Mouse (Mus musculus) megakaryocyte-erythroid progenitor cell, adult 5-6 weeks (primary cell): ENCODE measurements around the gene Zc3h7b. TPM values are rescaled to one million over a fixed set of nuclear protein-coding genes. Genes with fewer than 3 reads are reported as not detected.
"Not testable (repeated sequence)": the region's sequence is repeated elsewhere in the genome, so short reads cannot be mapped to it uniquely, and the experiment has no call there.

Source experiments
- ATAC-seq: replicated peaks from 2 replicates; pipeline ENCODE4 v1.8.0; 2016; ENCODE audit warnings: mild to moderate bottlenecking, inconsistent platforms; ENCODE audit not compliant: severe bottlenecking, poor library complexity, low FRiP score, low TSS enrichment
- total RNA-seq, 2 experiments: library from RNA; stranded (forward) in 1 of 2; stranded (reverse) in 1 of 2; fragments of 200-1000, 215-1000 nt in 1 of 2; fragments of >200 nt in 1 of 2; fragmentation: Nextera tagmentation in 1 of 2; gene quantifications; 2 replicates each; pipeline ENCODE4 v1.2.3; 2014 to 2017

The Zc3h7b gene
- total RNA-seq, 2 experiments from 2014 or later, result 22.4 to 35.7 TPM

DNA sequence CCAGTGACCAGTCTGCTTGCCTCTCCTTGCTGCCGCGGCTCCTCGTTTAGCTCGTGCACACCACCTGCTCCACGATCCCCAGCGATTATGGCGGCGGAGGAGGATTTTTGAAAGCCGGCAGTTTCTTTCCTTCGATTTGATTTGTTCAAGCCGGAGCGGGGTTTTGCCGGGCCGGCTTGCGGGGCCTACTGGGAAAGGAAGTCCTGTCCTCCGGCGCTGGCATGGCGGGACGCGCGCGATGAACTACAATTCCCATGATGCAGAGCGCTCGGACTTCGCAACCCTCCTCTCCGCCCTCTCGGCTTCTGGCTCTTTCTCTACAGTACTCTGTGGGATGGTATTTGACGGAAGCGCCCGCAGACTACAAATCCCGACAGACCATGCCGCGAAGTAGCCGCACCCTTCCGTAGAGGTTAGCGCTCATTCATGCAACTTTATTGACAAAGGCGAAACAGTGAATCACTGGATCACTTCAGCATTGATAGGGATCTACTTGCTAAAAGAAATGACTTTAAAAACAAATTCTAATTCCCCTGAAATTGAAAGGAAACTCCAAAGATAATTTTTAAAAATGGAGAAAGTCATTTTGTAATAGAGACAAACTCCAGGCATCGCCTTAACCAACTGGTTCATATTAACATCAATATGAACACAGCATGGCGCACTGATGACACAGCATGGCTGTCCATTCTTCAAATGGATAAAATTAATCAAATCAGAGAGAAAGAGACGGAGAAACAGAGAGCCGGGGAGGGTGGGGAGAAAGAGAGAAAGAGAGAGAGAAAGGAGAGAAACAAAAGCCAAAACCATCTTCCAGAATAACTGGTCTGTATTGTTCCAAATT is 14.8 kb upstream of the Zc3h7b start:
- ATAC-seq, result peak; percentile 97

GRCm38 (mm10) chr15:81735075-81735474 is 9.8 kb upstream of the Zc3h7b start:
- ATAC-seq, result no peak

- no peak for ATAC-seq
Observed at GRCm38 (mm10) chr15:81739296-81739695, 5.6 kb upstream of the Zc3h7b start.

- no peak for ATAC-seq
Observed at GRCm38 (mm10) chr15:81739924-81740323, 4.9 kb upstream of the Zc3h7b start.

DNA sequence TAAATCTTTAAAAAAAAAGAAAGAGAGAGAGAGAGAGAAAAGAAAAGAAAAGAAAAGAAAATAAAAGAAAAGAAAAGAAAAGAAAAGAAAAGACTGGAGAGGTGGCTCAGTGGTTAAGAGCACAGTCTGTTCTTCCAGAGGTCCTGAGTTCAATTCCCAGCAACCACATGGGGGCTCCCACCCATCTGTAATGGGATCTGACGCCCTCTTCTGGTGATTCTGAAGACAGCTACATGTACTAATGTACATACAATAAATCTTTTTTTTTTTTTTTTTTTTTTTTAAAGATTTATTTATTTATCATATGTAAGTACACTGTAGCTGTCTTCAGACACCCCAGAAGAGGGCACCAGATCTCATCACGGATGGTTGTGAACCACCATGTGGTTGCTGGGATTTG is 2.5 kb upstream of the Zc3h7b start:
- not testable (repeated sequence) for ATAC-seq

GRCm38 (mm10) chr15:81745601-81746114 is 801 bp downstream of the Zc3h7b start:
- ATAC-seq, result 0 out of 2 replicates have a peak, but pooled peaks have one; percentile 15

DNA sequence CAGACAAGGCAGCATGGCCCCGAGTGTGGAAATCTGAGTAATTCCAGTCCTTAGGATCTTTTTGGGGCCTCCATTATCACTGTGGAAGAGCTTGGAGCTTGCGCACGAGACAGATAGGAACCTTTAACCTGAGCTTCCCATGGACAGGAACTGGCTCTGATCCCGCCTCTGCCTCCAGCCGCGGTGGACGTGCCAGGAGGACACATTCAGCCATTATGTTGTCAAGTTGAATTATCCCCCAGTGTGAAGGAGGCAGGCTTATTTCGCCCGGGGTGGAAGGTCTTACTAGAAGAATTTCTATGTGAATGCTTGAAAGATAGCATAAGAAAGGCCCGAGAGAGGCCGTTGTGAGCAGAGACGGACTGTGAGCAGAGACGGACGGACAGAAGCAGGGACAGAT is 4.9 kb downstream of the Zc3h7b start:
- no peak for ATAC-seq

DNA sequence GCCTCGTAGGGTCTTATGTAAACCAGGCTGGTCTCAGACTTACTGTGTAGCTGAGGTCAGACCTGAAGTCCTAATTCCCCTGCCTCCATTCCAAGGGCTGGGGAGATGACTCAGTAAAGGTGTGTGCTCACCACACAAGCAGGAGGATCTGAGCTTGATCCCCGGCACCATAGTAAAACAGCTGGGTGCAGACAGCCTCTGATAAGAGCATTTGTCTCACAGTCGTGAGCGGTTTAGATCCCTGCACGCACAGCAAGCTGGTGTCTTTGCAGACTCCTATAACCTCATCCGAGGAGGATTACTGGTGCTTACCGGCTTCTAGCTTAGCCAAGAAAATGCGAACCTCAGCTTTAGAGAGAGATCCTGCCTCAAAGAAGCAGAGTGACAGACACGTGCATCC is 8.8 kb downstream of the Zc3h7b start:
- no peak for ATAC-seq

DNA sequence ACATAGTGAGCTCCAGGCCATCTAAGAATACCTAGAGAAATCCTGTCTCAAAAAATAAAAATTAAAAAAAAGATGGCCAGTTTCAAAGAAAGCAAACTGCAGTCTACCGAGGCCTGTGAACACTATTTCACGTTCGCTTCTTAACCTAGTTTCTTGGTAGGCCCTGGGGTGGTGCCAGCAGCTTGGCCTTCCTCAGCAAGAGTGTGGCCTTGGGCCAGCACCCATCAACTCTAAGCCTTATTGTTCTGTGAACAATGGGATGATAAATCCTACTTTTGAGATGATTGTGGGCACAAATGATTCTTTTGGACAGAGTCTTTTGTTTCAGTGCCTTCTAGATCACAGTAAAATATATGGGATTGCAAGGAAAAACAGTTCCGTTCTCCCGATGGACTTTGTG is 13.8 kb downstream of the Zc3h7b start:
- no peak for ATAC-seq

DNA sequence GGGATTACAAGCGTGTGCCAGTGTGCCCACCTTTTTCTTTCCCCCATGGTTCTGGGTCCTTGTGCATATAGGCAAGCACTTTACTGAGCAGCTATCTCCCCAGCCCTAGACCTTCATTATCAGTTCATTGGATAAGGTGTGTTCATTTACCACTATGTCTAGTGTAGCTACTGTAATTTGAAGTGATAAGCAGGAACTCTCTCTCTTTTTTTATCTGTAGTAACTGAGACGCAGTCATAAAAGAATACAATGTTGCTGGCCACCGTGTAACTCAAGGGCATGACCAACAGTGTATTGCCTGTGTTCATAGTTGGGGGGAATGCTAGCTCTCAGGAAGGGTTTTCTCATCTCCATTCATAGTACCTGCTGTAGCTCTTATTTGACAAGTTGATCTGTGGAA is 14.7 kb downstream of the Zc3h7b start:
- peak; percentile 70 for ATAC-seq

DNA sequence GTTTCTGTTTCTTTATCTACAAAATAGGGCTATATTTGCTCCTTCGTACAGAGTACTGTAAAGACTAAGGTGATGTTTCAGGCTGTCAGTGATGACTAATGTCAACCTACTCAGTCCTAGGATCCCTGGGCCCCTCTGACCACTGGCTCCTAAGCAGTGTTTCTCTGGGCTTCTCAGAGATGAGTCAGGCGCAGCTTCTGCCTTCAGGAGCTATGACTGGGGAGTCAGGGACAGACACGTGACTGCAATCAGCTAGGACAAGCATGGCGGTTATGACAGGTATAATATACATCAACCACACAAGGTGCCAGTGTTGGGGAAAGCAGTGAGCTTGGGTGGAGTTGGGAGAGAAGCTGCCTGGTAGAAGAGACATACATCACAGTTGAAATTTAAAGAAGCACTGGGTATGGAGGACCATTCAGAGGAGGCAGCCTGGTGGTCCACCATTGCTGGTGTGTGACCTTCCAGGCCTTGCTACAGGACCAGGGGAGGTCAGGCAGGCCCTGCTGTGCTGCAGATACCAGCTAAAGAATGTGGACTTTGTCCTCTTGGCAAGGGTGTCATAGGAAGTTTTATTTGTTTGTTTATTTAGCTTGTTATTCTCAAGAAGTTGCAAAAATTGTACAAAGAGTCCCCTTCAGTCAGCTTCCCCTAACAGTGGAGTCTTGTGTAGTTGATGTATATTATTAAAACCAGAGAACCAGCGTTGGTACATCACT is 15.7 kb downstream of the Zc3h7b start:
- ATAC-seq, result no peak

GRCm38 (mm10) chr15:81761381-81761780 is 16.5 kb downstream of the Zc3h7b start:
- no peak for ATAC-seq

- no peak for ATAC-seq
Observed at GRCm38 (mm10) chr15:81761959-81762358, 17.1 kb downstream of the Zc3h7b start.

GRCm38 (mm10) chr15:81764573-81764972 is 19.7 kb downstream of the Zc3h7b start:
- peak; percentile 55 for ATAC-seq

DNA sequence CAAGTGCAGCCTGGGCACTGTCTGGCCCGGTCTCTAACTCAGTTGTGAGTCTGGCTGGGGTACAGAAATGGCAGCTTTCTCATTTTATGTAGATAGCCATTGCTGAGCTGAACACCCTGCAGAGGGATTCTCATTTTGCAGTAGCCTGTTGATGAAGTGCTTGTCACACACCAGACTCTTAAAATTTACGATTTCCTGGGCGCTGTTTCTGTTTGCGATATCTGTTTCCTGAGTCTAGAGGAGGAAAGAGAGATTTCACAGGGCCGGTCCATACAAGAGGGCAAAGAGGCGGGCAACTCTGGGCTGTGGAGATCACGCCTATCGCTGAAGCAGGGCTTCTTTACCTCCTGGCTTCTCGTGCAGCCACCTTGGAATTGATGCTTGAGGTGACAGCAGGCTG is 20.8 kb downstream of the Zc3h7b start:
- no peak for ATAC-seq

- ATAC-seq, result no peak
Observed at GRCm38 (mm10) chr15:81766439-81766838, 21.6 kb downstream of the Zc3h7b start.

- 0 out of 2 replicates have a peak, but pooled peaks have one; percentile 20 for ATAC-seq
Observed at GRCm38 (mm10) chr15:81769037-81769436, 24.2 kb downstream of the Zc3h7b start.

DNA sequence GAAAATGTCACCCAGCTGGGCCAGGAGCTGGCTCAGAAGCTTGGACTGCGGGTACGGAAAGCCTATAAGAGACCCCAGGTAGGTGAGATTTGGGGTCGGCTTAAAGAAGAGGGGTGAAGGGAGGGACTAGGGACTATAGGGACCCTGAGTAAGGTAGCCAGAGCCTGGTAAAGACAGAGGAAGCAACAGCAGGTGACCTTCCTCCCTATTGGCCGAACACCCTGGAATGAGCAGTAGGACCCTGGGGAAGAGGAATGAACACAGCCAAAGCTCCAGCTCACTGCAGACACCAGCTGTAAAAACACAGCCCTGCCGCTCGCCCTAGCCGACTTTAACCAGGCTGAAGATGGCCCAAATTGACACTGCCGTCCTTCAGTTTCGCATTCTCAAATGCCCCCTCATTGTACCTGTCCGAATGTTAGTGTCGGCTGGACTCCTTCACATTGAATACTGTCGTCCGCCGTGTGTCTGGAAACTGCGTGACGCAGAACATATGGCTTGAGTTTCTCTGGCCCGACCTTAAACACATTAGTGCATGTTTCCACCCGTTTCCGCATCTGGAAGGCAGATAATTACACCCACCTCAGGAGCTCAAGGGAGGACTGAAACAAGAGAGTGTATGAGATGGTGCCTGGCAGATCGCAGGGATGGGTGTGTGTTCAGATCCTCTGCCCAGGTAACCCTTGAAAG is 27.7 kb downstream of the Zc3h7b start:
- no peak for ATAC-seq

DNA sequence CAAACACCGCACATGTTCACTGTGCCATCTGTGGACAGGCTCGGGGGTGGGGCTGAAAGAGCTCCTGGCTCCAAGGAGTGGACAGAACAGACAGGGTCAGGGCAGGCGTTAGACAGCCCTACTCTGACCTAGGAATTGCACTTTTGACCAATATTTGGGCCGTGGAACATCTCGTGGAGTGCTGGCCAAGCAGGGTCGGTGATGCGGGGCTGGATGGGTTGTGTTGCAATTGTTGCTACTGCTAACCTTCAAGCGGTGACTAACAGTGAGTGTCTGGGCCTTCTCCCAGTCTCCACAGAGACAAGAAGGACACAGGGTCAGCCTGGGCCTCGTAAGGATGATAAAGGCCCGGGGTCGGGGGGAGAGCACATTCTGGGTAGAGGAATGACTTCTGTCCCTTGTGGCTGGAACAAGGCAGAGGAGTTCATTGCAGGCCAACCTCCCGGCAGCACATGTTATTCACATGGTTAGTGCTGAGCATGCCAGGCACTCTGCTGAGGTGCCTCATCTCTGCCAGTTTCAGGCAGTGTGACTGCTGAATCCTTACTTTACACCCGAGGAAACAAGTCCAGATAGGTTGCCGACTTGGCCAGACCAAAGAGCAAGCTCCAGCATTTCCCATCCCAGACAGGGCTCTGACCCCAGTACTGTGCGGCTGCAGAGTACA is 29.8 kb downstream of the Zc3h7b start:
- ATAC-seq, result no peak
